Mouse (Mus musculus) regulatory T cell (primary cell): ENCODE measurements around the gene Dpep2nb.

Experiments used
- in situ Hi-C: fragments of 300-600 bp; cut with MboI, MseI; formaldehyde crosslinking; loops from one replicate; pipeline ENCODE4 v1.15.1; 2025; ENCODE audit warnings: high pct_unique_total_duplicates

Gene Dpep2nb

GRCm38 (mm10) chr8:105961536-105961935, 44.2 kb downstream of the Dpep2nb start:
- in situ Hi-C loops, result no loop called here

DNA sequence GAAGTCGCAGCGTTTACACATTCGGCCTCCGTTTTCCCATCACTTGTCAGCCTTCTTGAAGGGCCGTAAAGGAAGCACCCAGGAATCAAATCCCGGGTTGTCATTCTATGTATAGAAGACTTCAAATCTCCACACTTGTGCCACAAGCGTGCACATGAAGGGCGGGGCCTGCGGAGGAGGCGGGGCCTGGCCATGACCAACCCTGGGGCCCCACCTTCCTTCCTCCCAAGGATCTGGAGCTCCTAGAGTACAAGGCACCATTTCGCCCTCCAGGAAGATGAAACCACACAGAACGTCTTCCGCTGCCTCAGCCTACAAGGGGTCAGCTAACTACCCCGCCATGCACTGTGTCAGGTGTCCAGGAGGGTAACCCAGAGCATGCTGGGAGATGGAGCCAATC, 44.7 kb downstream of the Dpep2nb start:
- in situ Hi-C loops, result no loop called here

- in situ Hi-C loops, result no loop called here
Observed at GRCm38 (mm10) chr8:105959350-105959749, 46.4 kb downstream of the Dpep2nb start.

DNA sequence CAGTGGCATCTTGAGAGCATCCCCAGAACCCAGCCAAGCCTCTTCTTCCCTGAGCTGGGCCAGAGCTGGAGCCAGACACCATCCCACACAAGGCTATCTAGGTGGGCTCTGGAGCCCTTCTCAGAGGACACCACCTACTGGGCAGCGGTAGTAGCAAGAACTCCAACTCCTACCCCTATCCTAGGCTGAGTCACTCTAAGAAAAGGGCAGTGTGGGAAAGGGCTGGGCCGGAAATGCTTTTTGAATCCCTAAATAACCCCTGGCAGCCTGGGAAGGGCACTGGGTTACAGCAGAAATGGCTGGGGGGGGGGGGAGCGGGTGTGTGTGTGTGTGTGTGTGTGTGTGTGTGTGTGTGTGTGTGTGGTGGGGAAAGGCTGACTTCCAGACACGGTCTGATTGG, 48.0 kb downstream of the Dpep2nb start:
- in situ Hi-C loops, result no loop called here

GRCm38 (mm10) chr8:105956556-105956955, 49.2 kb downstream of the Dpep2nb start:
- in situ Hi-C loops, result no loop called here

DNA sequence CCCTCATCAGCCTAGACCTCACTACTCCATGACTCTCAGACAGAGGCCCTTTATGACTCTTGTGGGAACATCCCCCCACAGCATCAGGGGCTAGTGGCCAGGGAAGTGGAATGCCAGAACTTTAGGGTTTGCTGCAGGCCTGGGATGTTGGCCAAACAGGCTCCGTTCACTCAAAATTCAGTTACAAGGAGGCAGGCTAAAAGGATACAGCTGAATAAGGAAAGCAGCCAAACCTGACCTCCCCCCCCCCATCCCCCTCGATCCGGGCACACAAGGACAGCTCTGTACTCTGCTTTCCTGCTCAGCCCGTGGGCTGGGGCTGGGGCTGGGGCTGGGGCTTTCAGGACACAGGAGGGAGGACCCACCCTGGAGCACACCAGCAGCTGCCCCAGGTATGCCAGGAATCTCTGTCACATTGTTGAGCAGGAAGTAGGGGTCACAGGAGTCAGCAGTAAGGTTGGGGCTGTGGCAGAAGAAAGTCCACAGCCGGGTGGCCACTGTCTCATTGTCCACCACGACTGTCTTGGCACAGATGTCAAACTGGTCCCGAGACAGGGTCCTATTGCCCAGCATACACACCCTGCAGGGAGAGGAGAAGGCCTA, 54.6 kb downstream of the Dpep2nb start:
- in situ Hi-C loops, result no loop called here

- in situ Hi-C loops, result no loop called here
Observed at GRCm38 (mm10) chr8:105949350-105949749, 56.4 kb downstream of the Dpep2nb start.
